Mouse (Mus musculus) neutrophil, adult 59 days (primary cell): Measurements from ENCODE around the gene Ubb. TPM values are rescaled to one million over a fixed set of nuclear protein-coding genes. Genes with fewer than 3 reads are reported as not detected.

Source experiments
- total RNA-seq, 2 experiments: library from RNA; stranded (reverse); gene quantifications; 1 replicate in 1 of 2; 2 replicates in 1 of 2; pipeline ENCODE4 v1.2.4; 2023

Ubb gene
- 1,000 to 10,000 TPM; 1,421 to 1,551 TPM for total RNA-seq

DNA sequence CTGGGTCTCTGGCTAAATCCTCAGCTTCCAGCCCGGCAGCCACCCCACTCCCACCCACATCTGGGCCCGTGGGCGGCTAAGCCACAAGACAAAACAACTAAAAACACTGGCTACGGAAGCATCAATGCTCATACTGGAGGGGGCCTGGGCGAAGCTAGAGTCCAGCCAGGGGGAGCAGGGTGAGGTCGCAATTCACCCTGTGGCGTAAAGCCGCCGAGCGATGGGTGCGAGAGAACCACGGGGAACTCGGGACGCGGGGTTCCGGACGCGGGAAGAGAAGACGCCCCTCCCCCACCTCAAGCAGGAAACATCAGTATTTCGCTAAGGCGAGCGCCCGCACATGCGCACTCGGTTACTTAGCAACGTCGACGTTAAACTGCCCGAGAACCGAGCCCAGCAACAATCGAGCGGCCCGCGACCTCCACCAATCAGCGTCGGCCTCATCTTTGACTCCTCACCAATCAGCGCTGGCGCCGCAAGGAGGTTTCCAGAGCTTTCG lies at the start of gene Ubb:
Ubb (plus strand) TSS at position 445 of the 499 bp plus-strand sequence.

DNA sequence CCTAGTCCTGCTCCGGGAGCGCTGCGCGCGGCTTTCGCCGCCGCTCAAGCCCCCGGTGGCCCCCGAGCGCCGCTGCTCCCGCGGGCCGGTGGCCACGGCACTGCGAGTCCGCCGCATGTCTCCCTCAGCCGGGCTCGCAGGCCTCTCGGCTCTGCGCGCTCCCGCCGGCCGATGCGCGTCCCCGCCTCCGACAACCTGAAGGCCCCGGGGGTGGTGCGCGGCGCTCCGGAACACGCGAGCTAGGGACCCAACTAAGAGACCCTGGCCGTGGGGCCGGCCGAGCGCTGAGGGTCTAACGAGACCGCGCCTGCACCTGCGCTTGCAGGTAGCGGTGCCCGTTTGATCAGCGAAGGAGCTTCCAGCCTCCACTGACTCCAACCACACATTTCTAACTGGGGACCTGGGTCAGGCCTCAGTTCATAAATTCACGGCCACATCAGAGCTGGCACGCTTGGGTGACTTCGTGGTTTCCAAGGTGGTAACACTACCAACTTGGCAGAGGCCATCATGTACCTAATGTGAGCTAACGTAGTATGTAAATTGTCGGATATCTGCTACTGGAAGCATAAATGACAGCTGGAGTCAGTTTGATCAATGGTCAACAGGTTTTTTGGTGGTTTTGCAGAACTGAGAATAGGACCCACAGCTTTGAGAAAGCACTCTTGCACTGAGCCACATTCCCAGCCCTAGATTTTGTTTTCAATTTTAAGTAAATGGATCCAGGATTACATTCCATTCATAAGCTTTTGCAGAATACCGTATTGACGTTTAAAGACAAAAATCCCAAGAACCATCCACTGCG lies 11.7 kb upstream of the Ubb start, which contains the start of gene Cenpv:
Cenpv (minus strand) TSS at position 173 of the 802 bp plus-strand sequence.

DNA sequence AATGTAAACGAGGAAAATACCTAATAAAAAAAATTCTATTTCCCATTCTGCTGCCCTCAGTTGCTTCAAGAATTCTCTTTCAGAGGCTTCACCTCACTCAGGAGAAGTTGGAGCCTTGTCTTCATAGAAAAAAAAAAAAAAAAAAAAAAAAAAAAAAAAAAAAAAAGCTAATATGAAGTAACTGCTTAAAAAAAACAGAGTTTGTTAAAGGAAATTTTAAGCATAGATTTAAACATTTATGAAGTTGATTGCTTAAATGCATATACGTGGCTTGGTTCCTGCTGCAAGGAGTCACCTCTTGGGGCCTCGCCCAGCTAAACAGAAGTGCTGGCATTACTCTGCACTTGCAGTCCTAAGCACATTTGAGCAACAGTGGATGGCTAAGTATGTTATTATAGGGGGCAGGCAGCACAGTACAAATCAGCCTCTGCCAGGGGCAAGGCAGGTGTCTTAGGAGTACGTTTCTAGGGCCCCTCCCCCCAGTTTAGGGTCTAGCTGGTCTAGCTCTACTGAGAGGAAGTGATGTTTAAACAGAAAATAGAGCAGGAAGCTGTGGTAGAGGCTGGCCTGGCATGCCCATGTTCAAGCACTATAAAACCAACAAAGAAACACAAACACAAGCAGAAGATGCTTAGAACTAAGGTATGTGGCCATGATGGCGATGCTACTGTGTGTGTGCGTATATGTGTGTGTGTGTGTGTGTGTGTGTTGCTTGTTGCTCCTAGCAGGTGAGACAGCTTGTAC lies 23.2 kb downstream of the Ubb start, which contains the start of gene Trpv2:
Trpv2 (plus strand) TSS at position 528 of the 744 bp plus-strand sequence.

Other genes starting within 250 kb of the Ubb start
- gene Pigl, start 92.7 kb upstream of the Ubb start, total RNA-seq: 10 to 100 TPM in 1 of 2 experiments, 1 to 10 TPM in 1; 9.9 to 11.9 TPM
- 100 to 1,000 TPM; 417 to 432 TPM for gene Ncor1, start 92.6 kb upstream of the Ubb start, total RNA-seq
- gene Cenpv, start 11.9 kb upstream of the Ubb start, total RNA-seq: 1 to 10 TPM; 3.2 to 6.9 TPM
- 10 to 100 TPM; 48.4 to 52.5 TPM for gene Trpv2, start 23.3 kb downstream of the Ubb start, total RNA-seq
- 1 to 10 TPM; 2.9 to 3.1 TPM for gene Lrrc75a, start 97.4 kb downstream of the Ubb start, total RNA-seq
- 1 to 10 TPM; 7.2 to 9.7 TPM for gene Mmgt2, start 97.5 kb downstream of the Ubb start, total RNA-seq
- under 1 TPM in 1 of 2 experiments, not detected in 1; 0.37 TPM for gene Zfp287, start 180.7 kb downstream of the Ubb start, total RNA-seq
- not detected for gene Gm10428, start 201.9 kb downstream of the Ubb start, total RNA-seq
- under 1 TPM in 1 of 2 experiments, not detected in 1; 0.97 TPM for gene Zfp286, start 238.3 kb downstream of the Ubb start, total RNA-seq